Mouse (Mus musculus) G1E (cell line): ENCODE results near the gene Crhr1.

Source experiments
- CTCF ChIP-seq: IDR thresholded peaks from 2 replicates; pipeline ENCODE4 v1.5.1; 2012; ENCODE audit warnings: low read depth, low read length, inconsistent platforms, mixed read lengths
- GATA1 ChIP-seq: IDR thresholded peaks from 2 replicates; pipeline ENCODE4 v1.6.1; 2012; ENCODE audit warnings: borderline replicate concordance, low read length, inconsistent platforms, mixed read lengths
- GATA2 ChIP-seq: IDR thresholded peaks from 2 replicates; pipeline ENCODE4 v1.6.1; 2012; ENCODE audit warnings: low read depth, low read length, inconsistent platforms, borderline replicate concordance
- POLR2AphosphoS5 ChIP-seq: IDR thresholded peaks from 2 replicates; pipeline ENCODE4 v1.6.1; 2012; ENCODE audit warnings: low read depth, low read length, inconsistent platforms; ENCODE audit not compliant: insufficient replicate concordance
- TAL1 ChIP-seq: conservative IDR thresholded peaks from 2 replicates; pipeline ENCODE4 v1.6.1; 2012; ENCODE audit warnings: low read depth, low read length, inconsistent platforms, mixed read lengths

- no peak for TF ChIP-seq CTCF
- TF ChIP-seq GATA1: no peak
- TF ChIP-seq GATA2: no peak
- TF ChIP-seq POLR2AphosphoS5: no peak
- no peak for TF ChIP-seq TAL1
Observed at GRCm38 (mm10) chr11:104156391-104156790, 23.7 kb downstream of the Crhr1 start.
